Mouse (Mus musculus): ENCODE results near the gene Ap1m2. TPM values are rescaled to one million over a fixed set of nuclear protein-coding genes. Genes with fewer than 3 reads are reported as not detected.

Ap1m2 gene
- 2.4 and 2.5 TPM in 2 replicates for polyA plus RNA-seq (2012; rRNA removed)

DNA sequence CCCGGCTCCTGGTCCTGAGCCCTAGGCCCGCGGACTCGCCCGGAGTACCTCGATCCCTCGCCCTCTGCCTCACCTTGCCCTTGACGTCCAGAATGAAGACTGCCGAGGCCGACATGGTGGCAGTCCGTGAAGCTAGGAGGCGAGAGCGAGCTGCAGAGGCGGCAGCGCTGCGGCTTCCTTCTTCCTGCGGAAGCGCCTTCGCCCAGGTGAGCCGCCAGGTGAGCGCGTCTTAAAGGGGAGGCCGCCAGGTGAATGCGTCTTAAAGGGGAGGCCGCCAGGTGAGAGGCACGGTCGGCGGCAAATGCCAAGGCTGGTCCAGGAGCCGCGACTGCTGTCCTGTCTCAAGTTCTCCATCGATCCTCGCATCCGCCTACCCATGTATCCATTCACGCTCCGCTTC, at the start of gene Ap1m2:
Gene Ap1m2 (minus strand): TSS at position 204 of the 400 bp plus-strand sequence.
- H3K27ac ChIP-seq (ENCODE audit: insufficient read depth, low read length) = no peak within 1 kb of the TSS
- peaks cover 2% of the 10 kb centered on the region; the same call in 1 of the 2 replicates for H3K4me1 ChIP-seq (ENCODE audit: control insufficient read depth, insufficient read depth, low read length)
- TF ChIP-seq POLR2A (IDR thresholded peaks at IDR 0.05; ENCODE audit: extremely low read depth, insufficient read depth, low read length) (no peak), CTCF (IDR thresholded peaks at IDR 0.05; ENCODE audit: extremely low read depth, insufficient read depth, low read length) (no peak)
- peak within 1 kb of the TSS; percentile 37 for H3K4me3 ChIP-seq (ENCODE audit: insufficient read depth, low read length)

- Histone ChIP-seq H3K4me1 (ENCODE audit: control insufficient read depth, insufficient read depth, low read length) (no peaks in the 10 kb centered on the region), H3K27ac (ENCODE audit: insufficient read depth, low read length) (no peak overlapping the region), H3K4me3 (ENCODE audit: insufficient read depth, low read length) (no peak overlapping the region)
- TF ChIP-seq POLR2A (IDR thresholded peaks at IDR 0.05; ENCODE audit: extremely low read depth, insufficient read depth, low read length) (no peak), CTCF (IDR thresholded peaks at IDR 0.05; ENCODE audit: extremely low read depth, insufficient read depth, low read length) (peak; percentile 68)
These were observed 45.0 kb upstream of the Ap1m2 start for GRCm38 (mm10) chr9:21356981-21357718.

DNA sequence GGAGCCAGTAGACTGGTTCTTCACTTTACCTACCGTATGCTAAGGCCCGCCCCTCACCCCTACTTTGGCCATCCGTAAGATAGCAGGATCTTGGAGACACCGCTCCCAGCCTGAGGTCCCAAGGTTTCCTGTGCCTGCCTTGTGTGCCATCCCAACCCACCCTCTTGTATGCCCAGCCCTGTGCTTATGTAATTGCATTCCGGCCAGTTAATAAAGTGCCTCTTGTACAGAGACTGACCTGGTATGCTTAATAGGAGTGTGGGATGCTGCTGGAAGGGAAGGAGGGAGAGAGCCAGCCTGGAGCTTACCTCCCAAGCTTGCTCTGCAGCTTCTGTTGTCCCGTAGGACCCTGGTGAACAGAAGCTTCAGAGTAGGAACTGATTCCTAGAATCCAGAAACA, 42.7 kb upstream of the Ap1m2 start:
- no peak overlapping the region for H3K4me3 ChIP-seq (ENCODE audit: insufficient read depth, low read length)
- H3K4me1 ChIP-seq (ENCODE audit: control insufficient read depth, insufficient read depth, low read length) = no peaks in the 10 kb centered on the region
- TF ChIP-seq CTCF (IDR thresholded peaks at IDR 0.05; ENCODE audit: extremely low read depth, insufficient read depth, low read length) = no peak
- no peak for TF ChIP-seq POLR2A (IDR thresholded peaks at IDR 0.05; ENCODE audit: extremely low read depth, insufficient read depth, low read length)
- H3K27ac ChIP-seq (ENCODE audit: insufficient read depth, low read length) = no peak overlapping the region

DNA sequence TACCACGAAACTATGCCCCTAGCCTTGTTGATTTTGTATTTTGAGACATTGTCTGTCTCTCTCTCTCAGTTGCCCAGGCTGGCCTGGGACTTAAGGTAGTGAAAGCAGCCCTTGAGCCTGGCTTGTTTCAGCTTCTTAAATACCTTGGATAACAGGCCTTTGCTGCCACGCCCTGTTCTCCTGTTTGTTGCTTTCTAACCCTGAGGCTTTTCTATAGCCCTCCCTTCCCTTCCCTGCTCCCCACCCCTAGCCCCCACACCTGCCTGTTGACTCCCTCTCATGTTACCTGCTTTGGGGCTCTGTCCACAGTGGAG, 41.2 kb upstream of the Ap1m2 start:
- Histone ChIP-seq H3K4me1 (ENCODE audit: control insufficient read depth, insufficient read depth, low read length) (no peaks in the 10 kb centered on the region), H3K27ac (ENCODE audit: insufficient read depth, low read length) (no peak overlapping the region), H3K4me3 (ENCODE audit: insufficient read depth, low read length) (no peak overlapping the region)
- TF ChIP-seq CTCF (IDR thresholded peaks at IDR 0.05; ENCODE audit: extremely low read depth, insufficient read depth, low read length) (no peak), POLR2A (IDR thresholded peaks at IDR 0.05; ENCODE audit: extremely low read depth, insufficient read depth, low read length) (no peak)

GRCm38 (mm10) chr9:21352463-21353372, 40.6 kb upstream of the Ap1m2 start:
- Histone ChIP-seq H3K4me1 (ENCODE audit: control insufficient read depth, insufficient read depth, low read length) (no peaks in the 10 kb centered on the region), H3K4me3 (ENCODE audit: insufficient read depth, low read length) (no peak overlapping the region), H3K27ac (ENCODE audit: insufficient read depth, low read length) (no peak overlapping the region)
- TF ChIP-seq POLR2A (IDR thresholded peaks at IDR 0.05; ENCODE audit: extremely low read depth, insufficient read depth, low read length) = no peak
- TF ChIP-seq CTCF (IDR thresholded peaks at IDR 0.05; ENCODE audit: extremely low read depth, insufficient read depth, low read length) = no peak

DNA sequence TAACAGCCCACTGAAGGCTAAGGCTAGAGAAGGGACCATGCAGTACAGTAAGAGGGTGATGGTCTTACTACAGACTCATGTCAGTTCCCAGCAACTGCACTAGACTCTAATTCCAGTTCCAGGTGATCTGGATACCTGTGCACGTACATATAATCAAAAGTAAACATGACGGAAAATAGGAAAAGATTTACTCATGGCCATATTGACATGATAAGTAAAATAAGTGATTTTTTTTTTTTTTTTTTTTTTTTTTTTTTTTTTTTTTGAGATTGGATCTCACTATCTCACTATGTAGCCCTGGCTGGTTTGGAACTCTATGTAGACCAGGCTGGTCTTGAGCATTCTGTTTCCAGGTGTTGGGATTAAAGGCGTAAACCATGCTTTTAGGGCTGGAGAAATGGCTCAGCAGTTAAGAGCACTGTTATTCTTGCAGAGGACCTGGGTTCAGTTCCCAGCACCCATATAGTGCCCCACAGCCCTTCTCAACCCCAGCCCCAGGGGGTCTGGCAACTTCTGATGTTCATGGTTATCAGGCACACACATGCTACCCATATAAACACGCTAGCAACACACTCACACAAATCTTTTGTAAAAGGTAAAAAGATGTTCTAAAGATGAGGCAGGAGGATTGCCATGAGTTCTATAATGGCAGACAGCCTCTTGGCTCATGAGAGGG, 39.7 kb upstream of the Ap1m2 start:
- H3K27ac ChIP-seq (ENCODE audit: insufficient read depth, low read length) = no peak overlapping the region
- no peak overlapping the region for H3K4me3 ChIP-seq (ENCODE audit: insufficient read depth, low read length)
- TF ChIP-seq CTCF (IDR thresholded peaks at IDR 0.05; ENCODE audit: extremely low read depth, insufficient read depth, low read length) (no peak), POLR2A (IDR thresholded peaks at IDR 0.05; ENCODE audit: extremely low read depth, insufficient read depth, low read length) (no peak)

GRCm38 (mm10) chr9:21351178-21351577, 39.0 kb upstream of the Ap1m2 start:
- H3K4me3 ChIP-seq (ENCODE audit: insufficient read depth, low read length) = no peak overlapping the region

More for the DNA sequence above, 39.7 kb upstream of the Ap1m2 start:
- H3K4me1 ChIP-seq (ENCODE audit: control insufficient read depth, insufficient read depth, low read length) = no peaks in the 10 kb centered on the region

GRCm38 (mm10) chr9:21348152-21348551, 36.0 kb upstream of the Ap1m2 start:
- no peak overlapping the region for H3K4me3 ChIP-seq (ENCODE audit: insufficient read depth, low read length)
- no peaks in the 10 kb centered on the region for H3K4me1 ChIP-seq (ENCODE audit: control insufficient read depth, insufficient read depth, low read length)
- no peak overlapping the region for H3K27ac ChIP-seq (ENCODE audit: insufficient read depth, low read length)
- TF ChIP-seq CTCF (IDR thresholded peaks at IDR 0.05; ENCODE audit: extremely low read depth, insufficient read depth, low read length) (no peak), POLR2A (IDR thresholded peaks at IDR 0.05; ENCODE audit: extremely low read depth, insufficient read depth, low read length) (no peak)

More at GRCm38 (mm10) chr9:21351178-21351577, 39.0 kb upstream of the Ap1m2 start:
- TF ChIP-seq CTCF (IDR thresholded peaks at IDR 0.05; ENCODE audit: extremely low read depth, insufficient read depth, low read length) (no peak), POLR2A (IDR thresholded peaks at IDR 0.05; ENCODE audit: extremely low read depth, insufficient read depth, low read length) (no peak)
- Histone ChIP-seq H3K27ac (ENCODE audit: insufficient read depth, low read length) (no peak overlapping the region), H3K4me1 (ENCODE audit: control insufficient read depth, insufficient read depth, low read length) (no peaks in the 10 kb centered on the region)

GRCm38 (mm10) chr9:21346627-21347365, 34.7 kb upstream of the Ap1m2 start:
- no peak overlapping the region for H3K4me3 ChIP-seq (ENCODE audit: insufficient read depth, low read length)

More at GRCm38 (mm10) chr9:21346627-21347365, 34.7 kb upstream of the Ap1m2 start:
- H3K27ac ChIP-seq (ENCODE audit: insufficient read depth, low read length) = no peak overlapping the region
- TF ChIP-seq CTCF (IDR thresholded peaks at IDR 0.05; ENCODE audit: extremely low read depth, insufficient read depth, low read length) (no peak), POLR2A (IDR thresholded peaks at IDR 0.05; ENCODE audit: extremely low read depth, insufficient read depth, low read length) (no peak)
- no peaks in the 10 kb centered on the region for H3K4me1 ChIP-seq (ENCODE audit: control insufficient read depth, insufficient read depth, low read length)
